In genomic region chr11:90129793-90130624, GRCm38 (mm10) we compare ENCODE assay signal across 9 mouse cellular contexts. TPM values are rescaled to one million over a fixed set of nuclear protein-coding genes. Genes with fewer than 3 reads are reported as not detected.
A peak's percentile ranks its signal among the peaks of the same experiment; 100 is the strongest.
DNase-seq lines count a peak whose midpoint lies in the region; ATAC-seq lines count a peak whose summit lies in the region.
"Had no signal": no experiment of that assay in that cellular context is flagged by ENCODE, and none has a peak within 500 bp of the region (broad histone marks: within the 10 kb centered on the region; RNA-seq: fewer than 3 reads in every experiment).

No protein-coding gene starts in this region.

- 0 out of 2 replicates have a peak overlapping the region, but pooled peaks have one; percentile 36 for H3K27ac ChIP-seq in embryonic facial prominence, embryonic 15.5 days (replicated peaks)
- H3K27ac ChIP-seq in hindbrain, embryonic 12.5 days = peak overlapping the region; percentile 23; the same call in 1 of the 2 replicates
- peak overlapping the region; percentile 45; the same call in 1 of the 2 replicates for H3K27ac ChIP-seq in limb, embryonic 13.5 days
- H3K27ac ChIP-seq in stomach, embryonic 14.5 days (ENCODE audit: low read length) = peak overlapping the region; percentile 61; the same call in 1 of the 2 replicates
- H3K27ac ChIP-seq: liver, embryonic 14.5 days had no signal

- peaks cover 13% of the 10 kb centered on the region; the same call in 1 of the 2 replicates for H3K4me1 ChIP-seq in embryonic facial prominence, embryonic 15.5 days
- H3K4me1 ChIP-seq in hindbrain, embryonic 12.5 days = peaks cover 16% of the 10 kb centered on the region
- peaks cover 18% of the 10 kb centered on the region for H3K4me1 ChIP-seq in limb, embryonic 13.5 days
- 0 out of 2 replicates have a peak, but pooled peaks cover 3% of the 10 kb centered on the region for H3K4me1 ChIP-seq in stomach, embryonic 14.5 days (ENCODE audit: control insufficient read depth, insufficient read depth, low read length)

- peak overlapping the region; percentile 32 for H3K4me2 ChIP-seq in embryonic facial prominence, embryonic 15.5 days (replicated peaks)
- H3K4me2 ChIP-seq in hindbrain, embryonic 12.5 days (replicated peaks) = peak overlapping the region; percentile 36
- peak overlapping the region; percentile 49 for H3K4me2 ChIP-seq in limb, embryonic 13.5 days (replicated peaks)
- peak overlapping the region; percentile 11; the same call in 1 of the 2 replicates for H3K4me2 ChIP-seq in stomach, embryonic 14.5 days (replicated peaks; ENCODE audit: low read depth, low read length)

- no peaks in the 10 kb centered on the region for H3K27me3 ChIP-seq in embryonic facial prominence, embryonic 15.5 days
- no peaks in the 10 kb centered on the region for H3K27me3 ChIP-seq in hindbrain, embryonic 12.5 days
- no peaks in the 10 kb centered on the region for H3K27me3 ChIP-seq in limb, embryonic 13.5 days
- no peaks in the 10 kb centered on the region for H3K27me3 ChIP-seq in stomach, embryonic 14.5 days (ENCODE audit: control insufficient read depth, insufficient read depth, low read length)

- whole genome bisulfite sequencing in embryonic facial prominence, embryonic 15.5 days = 21% methylated on average over 12 of the region's 12 CpGs
- 35% methylated on average over 12 of the region's 12 CpGs for WGBS in hindbrain, embryonic 12.5 days
- WGBS in limb, embryonic 13.5 days = 19% methylated on average over 11 of the region's 12 CpGs
- 29% methylated on average over 12 of the region's 12 CpGs for WGBS in stomach, embryonic 14.5 days

- ATAC-seq in embryonic facial prominence, embryonic 15.5 days (ENCODE audit: insufficient number of reproducible peaks, low FRiP score, low TSS enrichment, low read depth) = peak; percentile 75
- ATAC-seq in hindbrain, embryonic 12.5 days (ENCODE audit: low FRiP score) = 0 out of 2 replicates have a peak, but pooled peaks have one; percentile 29
- ATAC-seq in limb, embryonic 13.5 days (ENCODE audit: low FRiP score, low read depth) = peak; percentile 92
- peak; percentile 79; the same call in 1 of the 2 replicates for ATAC-seq in stomach, embryonic 14.5 days (ENCODE audit: insufficient number of reproducible peaks, insufficient read depth, low FRiP score, low read depth)
- ATAC-seq in frontal cortex, adult (ENCODE audit: low TSS enrichment) = no peak

- H3K4me3 ChIP-seq in embryonic facial prominence, embryonic 15.5 days (replicated peaks) = no peak overlapping the region; the same call in 1 of the 2 replicates
- H3K4me3 ChIP-seq in hindbrain, embryonic 12.5 days = no peak overlapping the region
- H3K4me3 ChIP-seq in limb, embryonic 13.5 days = 0 out of 2 replicates have a peak overlapping the region, but pooled peaks have one; percentile 7
- no peak overlapping the region for H3K4me3 ChIP-seq in stomach, embryonic 14.5 days (ENCODE audit: low read depth, low read length)

- no peaks in the 10 kb centered on the region for H3K9me3 ChIP-seq in embryonic facial prominence, embryonic 15.5 days (replicated peaks)
- H3K9me3 ChIP-seq in hindbrain, embryonic 12.5 days (replicated peaks) = no peaks in the 10 kb centered on the region
- H3K9me3 ChIP-seq in limb, embryonic 13.5 days = no peaks in the 10 kb centered on the region
- H3K9me3 ChIP-seq in stomach, embryonic 14.5 days (ENCODE audit: control insufficient read depth, low read depth, low read length) = no peaks in the 10 kb centered on the region

- no peaks in the 10 kb centered on the region for H3K36me3 ChIP-seq in embryonic facial prominence, embryonic 15.5 days
- H3K36me3 ChIP-seq in hindbrain, embryonic 12.5 days = no peaks in the 10 kb centered on the region
- H3K36me3 ChIP-seq in limb, embryonic 13.5 days = no peaks in the 10 kb centered on the region
- H3K36me3 ChIP-seq in stomach, embryonic 14.5 days (ENCODE audit: control insufficient read depth, insufficient read depth, low read length) = no peaks in the 10 kb centered on the region

- H3K9ac ChIP-seq in embryonic facial prominence, embryonic 15.5 days = no peak overlapping the region
- H3K9ac ChIP-seq in hindbrain, embryonic 12.5 days = no peak overlapping the region
- no peak overlapping the region for H3K9ac ChIP-seq in limb, embryonic 13.5 days
- H3K9ac ChIP-seq in stomach, embryonic 14.5 days (replicated peaks; ENCODE audit: low read depth, low read length) = no peak overlapping the region
- H3K9ac ChIP-seq: liver, embryonic 14.5 days had no signal

- peak; percentile 2 for DNase-seq in R1 (ENCODE audit: low read depth, low spot score)
- no peak for DNase-seq in thymus, postnatal 36 days
- DNase-seq in spleen, adult 12 weeks (ENCODE audit: low spot score) = no peak

RNA-seq across cellular contexts. Expression of gene Gm45716, which starts 57.5 kb away (rescaled TPM):
- polyA plus RNA-seq in embryonic facial prominence, embryonic 15.5 days (2015; fragmentation: Nextera tagmentation; extraction: Ambion mirVana) = 9.0 TPM in 2 replicates
- polyA plus RNA-seq in hindbrain, embryonic 12.5 days (2016; fragmentation: Nextera tagmentation; extraction: Ambion mirVana) = 20.5 and 22.0 TPM in 2 replicates
- 8.3 and 12.1 TPM in 2 replicates for polyA plus RNA-seq in limb, embryonic 13.5 days (2015; fragmentation: Nextera tagmentation; extraction: Ambion mirVana)
- 10.9 and 12.3 TPM in 2 replicates for polyA plus RNA-seq in stomach, embryonic 14.5 days (2014; fragmentation: Nextera tagmentation; extraction: Ambion mirVana)
